Mouse (Mus musculus) kidney, embryonic 15.5 days (tissue): ENCODE measurements around the gene Acp4. TPM values are rescaled to one million over a fixed set of nuclear protein-coding genes. Genes with fewer than 3 reads are reported as not detected.
"Not testable (repeated sequence)": the region's sequence is repeated elsewhere in the genome, so short reads cannot be mapped to it uniquely, and the experiment has no call there.

Experiments
- ATAC-seq: fragments of 200-750 bp; cut with Nextera tagmentation; replicated peaks from 2 replicates; pipeline ENCODE4 v1.8.0; 2017; ENCODE audit warnings: moderate TSS enrichment; ENCODE audit not compliant: low FRiP score
- H3K27ac ChIP-seq: fragments of 300-500 bp; sonication (generic); 2 replicates; pipeline ENCODE4 v1.5.1; 2015; ENCODE audit warnings: mild to moderate bottlenecking, inconsistent platforms
- H3K27me3 ChIP-seq: fragments of 300-500 bp; sonication (generic); 2 replicates; pipeline ENCODE4 v1.6.1; 2015; ENCODE audit warnings: inconsistent platforms
- H3K36me3 ChIP-seq: fragments of 300-500 bp; sonication (generic); 2 replicates; pipeline ENCODE4 v1.6.1; 2015; ENCODE audit warnings: inconsistent platforms
- H3K4me1 ChIP-seq: fragments of 300-500 bp; sonication (generic); 2 replicates; pipeline ENCODE4 v1.6.1; 2015; ENCODE audit warnings: inconsistent platforms
- H3K4me2 ChIP-seq: fragments of 300-500 bp; sonication (generic); 2 replicates; pipeline ENCODE4 v1.6.1; 2015; ENCODE audit warnings: moderate library complexity, mild to moderate bottlenecking, inconsistent platforms
- H3K4me3 ChIP-seq: fragments of 300-500 bp; sonication (generic); replicated peaks from 2 replicates; pipeline ENCODE4 v1.5.1; 2015; ENCODE audit warnings: mild to moderate bottlenecking, inconsistent platforms
- H3K9ac ChIP-seq: fragments of 300-500 bp; sonication (generic); 2 replicates; pipeline ENCODE4 v1.6.1; 2015; ENCODE audit warnings: mild to moderate bottlenecking, inconsistent platforms
- H3K9me3 ChIP-seq: fragments of 300-500 bp; sonication (generic); replicated peaks from 2 replicates; pipeline ENCODE4 v1.6.1; 2016; ENCODE audit warnings: inconsistent platforms
- WGBS: fragments of 180-500 bp; shearing (Covaris S2); methylation state at CpG from one replicate; pipeline ENCODE4 v1.1.7; 2015; ENCODE audit warnings: mixed read lengths; 5-methylcytosine and 5-hydroxymethylcytosine counted together
- polyA plus RNA-seq: library from polyadenylated mRNA; unstranded; fragments of >200 nt; fragmentation: Nextera tagmentation; extraction: Ambion mirVana; gene quantifications from 2 replicates; pipeline ENCODE4 v1.2.1, GENCODE M21; 2015

Acp4 gene
- polyA plus RNA-seq, 1 experiment from 2014 or later = 0.13 TPM

- Histone ChIP-seq H3K4me2 (no peak overlapping the region), H3K4me3 (no peak overlapping the region), H3K27me3 (peaks cover 21% of the 10 kb centered on the region), H3K27ac (no peak overlapping the region), H3K9me3 (no peaks in the 10 kb centered on the region), H3K9ac (no peak overlapping the region), H3K4me1 (peaks cover 6% of the 10 kb centered on the region), H3K36me3 (no peaks in the 10 kb centered on the region)
- ATAC-seq = no peak
- WGBS = 75% methylated on average over 6 of the region's 6 CpGs
Measured at GRCm38 (mm10) chr7:44260410-44260809, 3.2 kb upstream of the Acp4 start.

DNA sequence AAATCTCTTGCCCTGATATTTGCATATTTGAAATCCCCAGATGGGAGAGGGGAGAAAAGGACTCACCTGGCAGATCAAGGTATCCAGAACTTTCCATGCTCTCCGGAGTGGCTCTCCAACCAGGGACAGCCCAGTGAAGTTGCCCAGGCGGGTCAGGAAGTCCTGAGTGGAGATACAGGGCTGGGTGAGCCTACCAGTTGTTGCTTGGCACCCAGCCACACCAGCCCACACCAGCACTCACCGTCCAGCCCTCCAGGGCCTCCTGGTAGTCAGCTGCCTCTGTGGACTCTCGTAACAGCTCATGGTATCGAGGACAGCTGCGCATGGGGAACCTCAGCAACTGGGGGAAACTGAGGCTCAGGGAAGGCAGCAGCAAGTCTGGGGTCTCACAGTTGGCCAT lies 2.2 kb downstream of the Acp4 start:
- Histone ChIP-seq H3K4me2 (no peak overlapping the region), H3K4me1 (0 out of 2 replicates have a peak, but pooled peaks cover 13% of the 10 kb centered on the region), H3K36me3 (peaks cover 40% of the 10 kb centered on the region), H3K9me3 (no peaks in the 10 kb centered on the region), H3K9ac (no peak overlapping the region), H3K4me3 (no peak overlapping the region), H3K27ac (0 out of 2 replicates have a peak overlapping the region, but pooled peaks have one; percentile 4), H3K27me3 (no peaks in the 10 kb centered on the region)
- 83% methylated on average over 6 of the region's 6 CpGs for WGBS
- no peak for ATAC-seq

- ATAC-seq = no peak
- peaks cover 58% of the 10 kb centered on the region for H3K36me3 ChIP-seq
- H3K9me3 ChIP-seq = no peaks in the 10 kb centered on the region
- no peak overlapping the region for H3K27ac ChIP-seq
- H3K27me3 ChIP-seq = no peaks in the 10 kb centered on the region
- peaks cover 29% of the 10 kb centered on the region for H3K4me1 ChIP-seq
- H3K9ac ChIP-seq = no peak overlapping the region
- whole genome bisulfite sequencing = 74% methylated on average over 15 of the region's 15 CpGs
- no peak overlapping the region for H3K4me3 ChIP-seq
- H3K4me2 ChIP-seq = no peak overlapping the region
Measured at GRCm38 (mm10) chr7:44253023-44253616, 4.1 kb downstream of the Acp4 start.

GRCm38 (mm10) chr7:44250732-44251275 lies 6.4 kb downstream of the Acp4 start:
- 92% methylated on average over 17 of the region's 17 CpGs for WGBS
- H3K9ac ChIP-seq = 0 out of 2 replicates have a peak overlapping the region, but pooled peaks have one; percentile 4
- H3K4me3 ChIP-seq, H3K9me3 ChIP-seq, H3K27ac ChIP-seq, H3K27me3 ChIP-seq, H3K4me2 ChIP-seq, ATAC-seq: not testable (repeated sequence)
- peaks cover 62% of the 10 kb centered on the region for H3K36me3 ChIP-seq
- H3K4me1 ChIP-seq = peaks cover 36% of the 10 kb centered on the region

DNA sequence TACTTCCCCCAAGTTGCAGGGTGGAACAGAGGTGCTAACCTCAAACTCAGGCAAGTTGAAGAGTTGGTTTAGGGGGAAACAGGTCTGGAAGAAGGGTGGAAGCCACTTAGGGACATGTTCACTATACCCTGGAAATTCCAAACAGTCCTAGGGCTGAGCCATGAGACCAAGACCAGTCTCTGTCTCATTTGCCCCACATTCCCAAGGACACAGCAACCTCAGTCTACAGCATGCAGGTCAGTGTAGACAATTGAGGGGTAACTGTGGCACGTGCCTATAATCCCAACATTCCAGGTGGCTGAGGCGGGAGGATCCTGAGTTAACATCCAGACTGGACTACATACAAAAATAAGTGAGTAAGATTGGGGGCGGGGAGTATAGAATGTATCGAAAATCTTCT lies 7.9 kb downstream of the Acp4 start:
- H3K27me3 ChIP-seq = no peaks in the 10 kb centered on the region
- no peak overlapping the region for H3K4me3 ChIP-seq
- H3K4me1 ChIP-seq = peaks cover 42% of the 10 kb centered on the region
- WGBS = 98% methylated on average over 4 of the region's 4 CpGs
- no peak for ATAC-seq
- H3K4me2 ChIP-seq = no peak overlapping the region
- H3K9me3 ChIP-seq = no peaks in the 10 kb centered on the region
- no peak overlapping the region for H3K27ac ChIP-seq
- H3K36me3 ChIP-seq = peaks cover 62% of the 10 kb centered on the region
- no peak overlapping the region for H3K9ac ChIP-seq

DNA sequence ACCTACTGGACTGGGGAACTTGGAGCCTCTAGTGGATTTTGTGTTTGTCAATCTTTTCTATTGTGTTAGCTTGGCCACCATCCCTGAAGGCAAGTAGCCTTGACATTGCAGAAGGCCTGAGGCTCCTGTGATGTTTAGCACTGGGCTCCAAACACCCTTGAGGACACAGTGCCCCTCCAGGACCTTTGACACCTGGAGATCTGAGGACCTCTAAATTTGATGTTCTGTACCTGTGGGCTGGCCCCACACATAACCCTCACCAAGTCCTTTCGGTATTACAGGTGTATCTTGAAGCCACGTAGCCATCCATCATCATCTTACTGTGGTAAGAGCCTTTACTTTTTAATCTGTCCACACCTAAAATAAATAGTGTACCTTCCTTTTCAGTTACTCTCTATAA lies 9.2 kb downstream of the Acp4 start:
- Histone ChIP-seq H3K4me3 (peak overlapping the region; percentile 77), H3K4me2 (peak overlapping the region; percentile 63), H3K9me3 (no peaks in the 10 kb centered on the region), H3K9ac (peak overlapping the region; percentile 87; the same call in 1 of the 2 replicates), H3K4me1 (peaks cover 40% of the 10 kb centered on the region), H3K27me3 (no peaks in the 10 kb centered on the region), H3K36me3 (peaks cover 50% of the 10 kb centered on the region), H3K27ac (no peak overlapping the region)
- no peak for ATAC-seq
- WGBS = 90% methylated on average over 2 of the region's 2 CpGs

DNA sequence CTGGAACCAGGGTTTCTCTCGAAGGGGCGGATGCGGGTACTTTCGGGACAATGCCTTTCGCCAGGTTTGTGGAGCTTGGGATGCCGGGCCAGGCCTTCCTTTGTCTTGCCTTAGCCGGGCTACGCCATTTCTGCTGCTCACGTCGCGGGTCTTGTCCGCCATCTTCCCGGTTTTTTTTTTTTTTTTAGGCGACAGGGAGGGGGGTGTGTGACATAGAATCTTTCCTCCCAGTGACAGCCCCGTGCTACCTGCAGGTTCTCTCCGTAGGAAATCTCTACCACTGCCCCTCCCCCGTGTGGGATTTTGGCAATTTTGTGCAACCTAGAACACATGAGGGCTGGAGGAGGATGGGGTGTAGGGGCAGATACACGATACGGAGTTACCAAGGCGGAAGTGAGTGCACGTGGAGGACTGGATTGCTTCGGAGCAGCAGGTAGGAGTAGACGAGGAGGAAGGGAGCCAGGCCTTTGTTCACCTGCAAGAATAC lies 10.2 kb downstream of the Acp4 start:
- H3K9ac ChIP-seq = peak overlapping the region; percentile 87
- peaks cover 40% of the 10 kb centered on the region for H3K36me3 ChIP-seq
- H3K9me3 ChIP-seq = no peaks in the 10 kb centered on the region
- H3K4me2 ChIP-seq = peak overlapping the region; percentile 63
- peak; percentile 7; the same call in 1 of the 2 replicates for ATAC-seq
- H3K4me1 ChIP-seq = peaks cover 38% of the 10 kb centered on the region
- WGBS = 0% methylated on average over 23 of the region's 23 CpGs
- H3K27ac ChIP-seq = peak overlapping the region; percentile 95
- no peaks in the 10 kb centered on the region for H3K27me3 ChIP-seq
- H3K4me3 ChIP-seq = peak overlapping the region; percentile 77

DNA sequence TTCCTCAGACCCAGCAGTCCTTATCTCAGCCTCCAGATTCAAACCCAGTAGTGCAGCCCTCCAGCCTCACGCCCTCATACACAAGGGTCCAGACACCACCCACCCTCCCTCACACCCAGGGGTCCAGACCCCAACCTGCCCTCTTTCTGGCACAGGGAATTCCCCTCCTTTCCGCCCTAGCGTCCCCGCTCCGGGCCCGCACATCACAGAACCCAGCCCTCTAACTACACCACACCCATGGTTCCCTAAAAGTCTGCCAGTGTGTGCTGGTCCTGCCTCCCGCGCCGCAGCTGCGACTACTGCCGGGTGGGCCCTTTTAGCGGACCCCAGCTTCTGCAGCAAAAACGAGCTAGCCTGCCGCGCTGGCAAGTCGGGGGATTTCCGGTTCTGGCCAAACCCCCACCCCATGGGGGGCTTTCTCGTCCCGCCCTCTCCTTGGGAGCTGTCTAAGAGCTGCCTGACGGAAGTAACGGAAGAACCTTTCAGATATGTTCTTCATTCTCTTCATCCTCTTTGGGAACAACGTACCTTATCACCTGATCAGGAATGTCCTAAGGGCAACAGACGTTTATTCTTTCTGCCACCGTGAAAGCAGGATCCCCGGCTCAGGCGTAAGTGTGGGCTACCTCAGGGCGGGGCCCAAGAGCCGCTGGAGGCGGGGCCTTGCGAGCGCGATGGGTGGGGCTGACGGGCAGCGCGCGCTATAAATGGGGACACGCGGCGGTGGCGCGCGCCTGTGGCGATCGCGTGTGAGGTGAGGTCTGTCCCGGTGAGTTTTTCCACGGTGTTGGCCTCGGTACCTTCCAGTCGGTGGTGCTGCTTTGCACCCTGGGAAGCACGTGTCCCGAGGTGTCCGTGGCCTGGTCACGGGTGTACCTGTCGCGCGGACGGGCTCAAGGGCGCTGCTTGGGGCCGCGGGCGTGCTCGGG lies 10.9 kb downstream of the Acp4 start, which contains the start of the genes 1700028J19Rik and 2410002F23Rik:
Gene 1700028J19Rik, minus strand, starts transcription at position 641 of the 929 bp plus-strand sequence.
Gene 2410002F23Rik, plus strand, starts transcription at position 668 of the 929 bp plus-strand sequence.
- under 1% methylated on average over 62 of the region's 62 CpGs for WGBS
- H3K4me1 ChIP-seq = peaks cover 38% of the 10 kb centered on the region
- peak within 1 kb of the TSS; percentile 95 for H3K27ac ChIP-seq
- H3K4me2 ChIP-seq = peak within 1 kb of the TSS; percentile 63
- H3K9ac ChIP-seq = peak within 1 kb of the TSS; percentile 87
- H3K27me3 ChIP-seq = no peaks in the 10 kb centered on the region
- no peaks in the 10 kb centered on the region for H3K9me3 ChIP-seq
- peak; percentile 86 for ATAC-seq
- peak within 1 kb of the TSS; percentile 77 for H3K4me3 ChIP-seq
- H3K36me3 ChIP-seq = peaks cover 35% of the 10 kb centered on the region

DNA sequence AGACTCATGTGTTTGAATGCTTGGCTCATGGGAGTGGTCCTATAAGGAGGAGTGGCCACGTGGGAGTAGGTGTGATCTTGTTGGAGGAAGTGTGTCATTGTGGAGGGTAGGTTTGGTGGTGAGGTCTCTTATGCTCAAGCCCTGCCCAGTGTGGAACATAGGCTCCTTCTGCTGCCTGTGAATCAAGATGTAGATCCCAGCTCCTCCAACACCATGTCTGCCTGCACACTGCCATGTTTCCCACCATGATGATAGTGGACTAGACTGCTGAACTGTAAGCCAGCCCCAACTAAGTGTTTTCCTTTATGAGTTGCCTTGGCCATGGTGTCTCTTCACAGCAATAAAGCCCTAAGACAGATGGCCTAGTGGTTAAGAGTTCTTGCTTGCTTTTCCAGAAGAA lies 13.1 kb downstream of the Acp4 start:
- H3K27me3 ChIP-seq = no peaks in the 10 kb centered on the region
- H3K9me3 ChIP-seq = no peaks in the 10 kb centered on the region
- no peak overlapping the region for H3K4me3 ChIP-seq
- peaks cover 22% of the 10 kb centered on the region for H3K4me1 ChIP-seq
- ATAC-seq = no peak
- H3K9ac ChIP-seq = no peak overlapping the region
- no peak overlapping the region for H3K4me2 ChIP-seq
- H3K36me3 ChIP-seq = peaks cover 13% of the 10 kb centered on the region
- no peak overlapping the region for H3K27ac ChIP-seq
- 66% methylated on average over 1 of the region's 1 CpGs for WGBS

DNA sequence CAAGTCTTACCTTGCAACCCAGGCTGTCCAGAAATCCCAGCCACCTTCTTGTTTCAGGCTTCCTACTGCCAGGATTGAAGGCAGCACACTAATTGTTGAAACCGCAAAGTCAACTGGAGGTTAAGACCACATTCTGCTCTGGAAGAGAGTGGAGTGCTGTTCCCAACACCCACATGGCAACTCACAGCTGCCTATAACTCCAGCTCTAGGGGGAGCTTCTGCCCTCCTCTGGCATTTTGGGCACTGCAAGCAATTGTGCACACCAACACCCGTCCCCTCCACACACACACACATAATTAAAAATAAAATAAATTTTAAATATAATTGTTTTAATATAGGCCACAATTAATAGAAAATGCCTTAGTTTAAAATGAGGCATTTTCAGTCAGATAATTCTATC lies 16.0 kb downstream of the Acp4 start:
- Histone ChIP-seq H3K9ac (no peak overlapping the region), H3K9me3 (no peaks in the 10 kb centered on the region), H3K4me2 (no peak overlapping the region), H3K27ac (no peak overlapping the region), H3K4me3 (no peak overlapping the region), H3K36me3 (no peaks in the 10 kb centered on the region), H3K4me1 (peaks cover 6% of the 10 kb centered on the region), H3K27me3 (no peaks in the 10 kb centered on the region)
- 70% methylated on average over 2 of the region's 2 CpGs for WGBS
- no peak for ATAC-seq

GRCm38 (mm10) chr7:44240712-44241111 lies 16.5 kb downstream of the Acp4 start:
- Histone ChIP-seq H3K9ac (no peak overlapping the region), H3K27me3 (no peaks in the 10 kb centered on the region), H3K4me1 (peaks cover 6% of the 10 kb centered on the region), H3K9me3 (no peaks in the 10 kb centered on the region), H3K36me3 (no peaks in the 10 kb centered on the region), H3K4me3 (no peak overlapping the region), H3K4me2 (no peak overlapping the region), H3K27ac (no peak overlapping the region)
- 48% methylated on average over 1 of the region's 1 CpGs for WGBS
- ATAC-seq = no peak

DNA sequence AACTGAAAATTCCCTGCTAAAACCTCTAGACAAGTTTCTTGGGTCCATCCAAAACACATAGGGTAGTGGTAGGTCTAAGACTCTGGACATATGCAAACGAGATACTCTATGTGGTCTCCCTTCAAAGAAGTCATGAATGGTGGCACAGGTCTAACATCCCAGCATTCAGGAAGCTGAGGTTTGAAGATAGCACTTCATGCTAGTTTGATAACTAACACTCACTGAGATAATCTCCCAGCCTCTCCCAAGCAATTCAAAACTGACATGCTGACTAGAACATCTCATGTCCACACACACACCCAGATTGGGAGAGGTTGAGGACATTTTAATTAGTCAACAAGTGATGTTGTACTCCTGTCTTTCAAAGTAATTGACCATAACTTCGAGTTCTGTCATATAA lies 17.3 kb downstream of the Acp4 start:
- Histone ChIP-seq H3K9ac (no peak overlapping the region), H3K9me3 (no peaks in the 10 kb centered on the region), H3K4me1 (no peaks in the 10 kb centered on the region), H3K36me3 (no peaks in the 10 kb centered on the region), H3K27me3 (no peaks in the 10 kb centered on the region), H3K27ac (no peak overlapping the region), H3K4me2 (no peak overlapping the region), H3K4me3 (no peak overlapping the region)
- 59% methylated on average over 2 of the region's 2 CpGs for WGBS
- ATAC-seq = no peak
